Mouse (Mus musculus) brain, embryonic 18.5 days (tissue): ENCODE results near the gene Rapgef5.
"Not testable (repeated sequence)": the region's sequence is repeated elsewhere in the genome, so short reads cannot be mapped to it uniquely, and the experiment has no call there.

Experiments used
- DNase-seq: peaks from one replicate; pipeline ENCODE4 v3.0.0-alpha.2; 2012; ENCODE audit warnings: low read depth, low spot score

Gene Rapgef5

DNA sequence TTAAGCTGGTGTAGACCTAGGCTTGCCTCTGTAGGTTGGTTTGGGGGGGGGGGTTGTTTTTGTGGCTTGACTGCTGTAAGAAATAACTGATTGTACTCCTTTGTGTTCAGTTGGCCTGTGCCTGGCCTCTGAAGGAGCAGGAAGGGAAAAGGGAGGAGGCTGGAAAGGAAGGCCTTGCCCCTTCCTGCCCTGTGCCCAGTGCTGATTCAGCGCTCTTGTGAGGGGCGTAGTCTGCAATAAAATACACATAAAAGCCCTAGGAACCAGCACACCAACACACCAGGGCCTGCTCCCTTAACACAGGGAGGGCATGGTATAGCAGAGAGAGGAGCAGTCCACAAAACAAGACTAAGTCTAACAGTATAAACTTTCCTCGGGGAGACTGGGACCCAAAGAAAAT lies 247.0 kb downstream of the Rapgef5 start:
- no peak for DNase-seq

DNA sequence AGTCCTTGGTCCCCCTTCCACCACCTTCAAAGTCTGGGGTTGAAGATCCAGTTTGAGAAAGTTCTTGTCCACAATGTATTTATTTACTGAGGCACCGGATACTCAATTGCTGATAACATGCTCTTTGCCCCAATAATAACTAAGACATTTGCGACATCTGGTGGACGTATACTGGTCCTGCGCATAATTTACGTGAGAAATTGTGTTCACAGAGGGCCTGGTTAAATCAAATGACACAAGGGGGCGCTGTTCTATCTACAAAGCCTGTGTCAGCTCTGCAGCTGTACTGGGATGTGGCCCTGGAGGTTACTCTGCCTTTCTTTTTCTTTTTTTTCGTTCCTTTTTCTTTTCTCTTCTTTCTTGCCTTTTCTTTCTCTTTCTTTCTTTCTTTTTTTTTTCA lies 248.6 kb downstream of the Rapgef5 start:
- DNase-seq: peak; percentile 64

DNA sequence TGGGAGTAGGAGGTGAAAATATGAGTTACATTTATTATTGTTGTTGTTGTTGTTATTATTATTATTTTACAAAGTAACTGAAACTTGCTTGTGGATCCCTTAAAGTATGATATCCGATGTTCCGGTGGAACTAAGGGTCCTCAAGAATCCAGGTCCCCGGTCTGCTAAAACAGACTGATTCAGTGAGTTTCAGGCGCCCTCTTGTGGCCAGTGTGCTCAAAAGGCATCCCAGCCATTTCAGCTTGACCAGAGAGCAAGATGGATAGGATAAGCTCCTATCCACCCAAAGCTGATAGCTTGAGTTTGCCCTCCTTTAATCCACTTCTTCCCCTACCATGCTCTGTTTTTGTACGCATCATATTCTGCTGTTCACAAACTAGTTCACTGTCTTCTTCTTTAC lies 252.8 kb downstream of the Rapgef5 start:
- no peak for DNase-seq

DNA sequence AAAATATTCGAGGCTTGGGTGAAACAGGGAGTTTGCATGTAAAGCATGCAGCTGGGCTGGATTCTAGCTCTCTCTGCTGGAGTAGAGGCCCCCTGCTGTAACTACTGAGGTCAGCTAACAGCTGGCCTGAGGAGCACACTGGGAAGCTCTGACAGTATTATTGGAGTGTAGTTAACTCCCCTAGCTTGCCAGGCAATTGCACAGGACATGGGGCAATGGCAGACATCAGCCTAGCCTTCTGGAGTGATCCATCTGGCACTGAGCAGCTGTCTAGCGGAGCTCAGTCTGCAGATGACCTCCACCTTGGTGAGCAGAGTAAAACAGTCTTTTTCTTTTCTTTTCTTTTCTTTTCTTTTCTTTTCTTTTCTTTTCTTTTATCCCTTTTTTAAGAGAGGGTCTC lies 253.9 kb downstream of the Rapgef5 start:
- no peak for DNase-seq

- no peak for DNase-seq
Measured at GRCm38 (mm10) chr12:117771156-117771555, 254.9 kb downstream of the Rapgef5 start.

DNA sequence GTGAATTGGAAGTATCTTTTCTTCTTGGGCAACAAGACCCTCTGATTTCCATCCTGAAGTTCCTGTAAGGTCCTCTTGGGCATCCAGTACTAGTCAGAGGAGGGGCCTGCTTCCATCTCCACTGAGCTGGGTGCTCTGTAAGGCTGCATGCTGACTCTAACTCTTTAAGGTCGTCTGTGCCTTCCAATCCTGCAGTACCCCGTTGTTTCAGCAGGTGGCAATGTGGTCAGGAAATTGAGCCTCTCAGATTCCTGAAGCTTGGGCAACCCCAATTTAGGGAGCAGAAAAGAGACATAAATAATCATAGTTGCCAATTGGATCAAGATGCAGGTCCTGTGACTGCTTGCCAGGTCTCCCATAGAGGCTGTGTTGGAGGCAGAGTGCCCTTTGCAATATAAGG lies 256.4 kb downstream of the Rapgef5 start:
- DNase-seq: no peak

GRCm38 (mm10) chr12:117776841-117777240 lies 260.6 kb downstream of the Rapgef5 start:
- DNase-seq: no peak

DNA sequence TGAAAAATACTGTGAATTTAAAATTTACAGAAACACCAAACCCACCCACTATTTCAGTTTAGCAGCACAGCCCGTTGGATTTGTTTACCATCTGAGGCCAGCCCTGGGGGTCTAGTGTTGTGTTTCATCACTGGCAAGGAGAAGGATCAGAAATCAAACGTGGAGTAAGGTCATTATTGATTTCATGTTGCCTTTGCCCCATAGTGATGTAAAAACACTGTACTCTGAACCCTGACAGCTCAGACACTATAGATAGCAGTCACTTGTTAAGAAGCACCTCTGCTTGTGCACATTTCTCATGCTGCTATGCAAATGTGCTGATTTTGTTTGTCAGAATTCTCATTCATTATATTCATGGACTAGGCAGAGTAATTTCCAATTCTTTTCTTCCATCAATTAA lies 265.1 kb downstream of the Rapgef5 start:
- no peak for DNase-seq

- DNase-seq: no peak
Measured at GRCm38 (mm10) chr12:117783426-117783825, 267.1 kb downstream of the Rapgef5 start.

DNA sequence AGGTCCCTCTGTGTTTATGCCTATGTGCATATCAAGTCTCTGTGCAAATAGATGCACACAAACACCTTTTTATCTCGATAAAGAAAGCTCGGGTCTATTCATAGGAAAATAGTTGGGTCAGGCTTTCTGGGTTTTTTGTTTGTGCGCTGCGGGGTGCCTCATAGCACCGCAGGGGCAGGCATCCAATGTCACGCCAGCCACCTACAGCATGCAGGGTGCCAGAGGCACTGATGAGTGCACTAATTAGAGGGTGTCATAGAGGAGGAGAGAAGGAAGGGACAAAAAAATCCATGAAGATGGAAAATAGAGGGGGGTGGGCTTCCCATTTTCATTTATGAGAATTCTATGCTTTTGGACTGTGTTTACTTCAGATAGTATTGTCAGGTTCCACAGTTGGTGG lies 270.3 kb downstream of the Rapgef5 start:
- DNase-seq: no peak

DNA sequence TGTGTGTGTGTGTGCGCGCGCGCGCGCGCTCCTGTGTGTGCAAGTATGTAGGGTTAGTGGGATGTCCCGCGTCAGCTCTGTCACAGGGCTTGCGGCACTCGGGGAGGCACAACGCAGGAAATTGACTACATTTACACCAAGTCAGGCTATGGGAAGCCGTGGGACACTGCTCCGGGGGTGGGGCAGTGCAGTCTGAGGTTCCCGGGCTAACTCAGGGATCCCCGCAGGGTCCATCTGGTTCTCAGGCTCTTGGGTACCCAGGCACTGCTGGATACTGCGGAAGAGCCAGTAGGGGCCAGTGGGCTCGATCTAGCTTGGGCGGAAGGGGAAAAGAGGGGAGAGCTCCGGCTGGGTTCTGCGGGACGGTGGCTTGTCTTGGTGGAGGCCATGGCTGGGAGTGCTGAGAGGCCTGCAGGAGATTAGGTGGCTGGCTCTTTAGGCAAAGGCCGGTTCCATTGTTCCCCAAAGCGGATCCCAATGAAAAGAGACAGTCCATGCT lies 272.3 kb downstream of the Rapgef5 start:
- DNase-seq: no peak

- no peak for DNase-seq
Measured at GRCm38 (mm10) chr12:117789017-117789416, 272.7 kb downstream of the Rapgef5 start.

- DNase-seq: no peak
Measured at GRCm38 (mm10) chr12:117795303-117795702, 279.0 kb downstream of the Rapgef5 start.

- DNase-seq: not testable (repeated sequence)
Measured at GRCm38 (mm10) chr12:117803989-117804388, 287.7 kb downstream of the Rapgef5 start, which contains the start of gene Cdca7l. Cdca7l (plus strand) TSS chr12:117804289.

DNA sequence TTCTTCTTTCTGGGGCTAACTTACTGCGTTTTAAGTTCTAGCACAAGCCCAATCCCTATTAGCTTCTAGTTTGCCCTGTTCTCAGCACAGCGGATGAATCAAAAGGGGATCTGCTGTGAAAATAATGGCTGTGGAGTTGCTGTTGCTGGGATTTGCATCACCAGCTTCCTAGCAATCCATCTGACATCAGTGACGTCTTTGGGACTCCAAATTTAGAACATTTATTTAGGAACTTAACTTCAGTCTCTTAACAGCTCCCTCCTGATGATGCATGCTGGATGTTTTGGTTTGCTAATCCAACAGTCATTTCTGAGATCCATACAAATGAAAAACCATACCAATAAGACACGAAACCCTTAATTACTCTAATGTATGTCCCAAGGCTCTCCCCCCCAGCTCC lies 289.3 kb downstream of the Rapgef5 start:
- no peak for DNase-seq

GRCm38 (mm10) chr12:117806007-117806451 lies 289.8 kb downstream of the Rapgef5 start:
- DNase-seq: no peak

GRCm38 (mm10) chr12:117806470-117806869 lies 290.2 kb downstream of the Rapgef5 start:
- no peak for DNase-seq

GRCm38 (mm10) chr12:117807637-117808036 lies 291.4 kb downstream of the Rapgef5 start:
- no peak for DNase-seq

GRCm38 (mm10) chr12:117808355-117809326 lies 292.4 kb downstream of the Rapgef5 start:
- no peak for DNase-seq
